Mouse (Mus musculus) cerebellum, adult 2 months (tissue): ENCODE measurements at regions not wholly inside any gene's neighbourhood (a gene's known extent, or its start where the extent isn't known, plus 50 kb on each side); places are given as distances from the start of the nearest gene placed in this dataset.

ENCODE experiments used
- CTCF ChIP-seq: fragments of 200-500 bp; IDR thresholded peaks from 2 replicates; pipeline ENCODE4 v1.5.1; 2011; ENCODE audit warnings: low read depth, mild to moderate bottlenecking, control low read depth, low read length, moderate library complexity, borderline replicate concordance; ENCODE audit not compliant: insufficient read depth
- POLR2A ChIP-seq: fragments of 200-500 bp; IDR thresholded peaks from 2 replicates; pipeline ENCODE4 v1.6.1; 2011; ENCODE audit warnings: low read length, control low read depth, borderline replicate concordance; ENCODE audit not compliant: insufficient read depth

DNA sequence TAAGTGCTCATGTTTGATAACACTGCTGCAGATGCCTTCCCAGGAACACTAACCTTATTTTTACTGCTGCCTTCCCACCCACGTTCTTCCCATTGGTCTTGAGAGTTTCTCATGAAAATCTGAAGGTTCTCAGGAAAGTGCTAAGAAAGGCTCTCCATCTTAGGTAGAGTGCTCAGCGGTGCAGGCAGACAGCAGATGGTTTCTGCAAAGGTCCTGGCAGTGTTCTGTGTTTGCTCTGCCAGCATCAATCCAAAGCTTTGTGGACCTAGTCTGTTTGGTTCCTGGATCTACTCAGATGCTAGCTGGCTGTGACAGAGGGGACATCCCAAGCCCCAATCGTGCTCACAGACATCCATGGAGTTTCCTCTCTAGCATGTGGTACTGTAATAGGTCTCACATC, 111.3 kb upstream of the Slc24a3 start:
- TF ChIP-seq CTCF: no peak
- TF ChIP-seq POLR2A: no peak
